Mouse (Mus musculus) liver, adult 2 months (tissue): ENCODE results near the gene Nek6. TPM values are rescaled to one million over a fixed set of nuclear protein-coding genes. Genes with fewer than 3 reads are reported as not detected.

Source experiments
- DNase-seq: peaks from one replicate; pipeline ENCODE4 v3.0.0-alpha.2; 2011; ENCODE audit warnings: low read depth, low spot score; ENCODE audit errors: extremely low read depth
- H3K27ac ChIP-seq: fragments of 200-500 bp; replicated peaks from 2 replicates; pipeline ENCODE4 v1.5.1; 2012; ENCODE audit warnings: low read depth, mild to moderate bottlenecking, control low read depth, inconsistent platforms, low read length; ENCODE audit not compliant: insufficient read depth
- H3K27me3 ChIP-seq: fragments of 200-500 bp; 2 replicates; pipeline ENCODE4 v1.6.1; 2012; ENCODE audit warnings: mild to moderate bottlenecking, moderate library complexity, low read length, inconsistent platforms; ENCODE audit not compliant: control insufficient read depth, insufficient read depth
- H3K36me3 ChIP-seq: fragments of 200-500 bp; 2 replicates; pipeline ENCODE4 v1.6.1; 2012; ENCODE audit warnings: low read length, inconsistent platforms; ENCODE audit not compliant: control insufficient read depth, insufficient read depth
- H3K4me1 ChIP-seq: fragments of 200-500 bp; 2 replicates; pipeline ENCODE4 v1.6.1; 2011; ENCODE audit warnings: low read length; ENCODE audit not compliant: control insufficient read depth, insufficient read depth
- H3K4me3 ChIP-seq: fragments of 200-500 bp; 2 replicates; pipeline ENCODE4 v1.5.1; 2011; ENCODE audit warnings: low read depth, mild to moderate bottlenecking, control low read depth, low read length, moderate library complexity; ENCODE audit not compliant: insufficient read depth
- H3K79me2 ChIP-seq: fragments of 200-500 bp; 2 replicates; pipeline ENCODE4 v1.6.1; 2012; ENCODE audit warnings: inconsistent platforms, mild to moderate bottlenecking, low read length, moderate library complexity; ENCODE audit not compliant: control insufficient read depth, insufficient read depth
- H3K9ac ChIP-seq: fragments of 200-500 bp; 2 replicates; pipeline ENCODE4 v1.6.1; 2012; ENCODE audit warnings: low read depth, mild to moderate bottlenecking, control low read depth, inconsistent platforms, low read length
- CTCF ChIP-seq: fragments of 200-500 bp; IDR thresholded peaks from 2 replicates; pipeline ENCODE4 v1.5.1; 2011; ENCODE audit warnings: low read depth, low read length, control low read depth
- POLR2A ChIP-seq: fragments of 200-500 bp; IDR thresholded peaks from 2 replicates; pipeline ENCODE4 v1.6.1; 2011; ENCODE audit warnings: low read length, control low read depth; ENCODE audit not compliant: insufficient read depth; ENCODE audit errors: extremely low read depth
- WGBS: fragments of 180-500 bp; shearing (Covaris S2); methylation state at CpG from one replicate; pipeline ENCODE4 v1.1.7; 2018; 5-methylcytosine and 5-hydroxymethylcytosine counted together
- polyA plus RNA-seq: library from polyadenylated mRNA; depleted of rRNA; stranded (reverse); fragments of >200 nt; gene quantifications from 2 replicates; pipeline ENCODE4 v1.2.3, GENCODE M21; 2012
- total RNA-seq: library from RNA; depleted of rRNA; stranded (reverse); fragments of >200 nt; gene quantifications from 2 replicates; pipeline ENCODE4 v1.2.3, GENCODE M21; 2014

The Nek6 gene
- total and polyA plus RNA-seq, 2 experiments, result 13.6 to 58.8 TPM

- Histone ChIP-seq H3K27me3 (no peaks in the 10 kb centered on the region), H3K4me3 (no peak overlapping the region), H3K79me2 (peaks cover 43% of the 10 kb centered on the region), H3K9ac (no peak overlapping the region), H3K36me3 (no peaks in the 10 kb centered on the region), H3K27ac (peak overlapping the region; percentile 50; the same call in 1 of the 2 replicates), H3K4me1 (peaks cover 64% of the 10 kb centered on the region)
- TF ChIP-seq POLR2A (no peak), CTCF (no peak)
- WGBS, result 30% methylated on average over 14 of the region's 14 CpGs
- DNase-seq, result peak; percentile 59
Measured at GRCm38 (mm10) chr2:38529582-38530152, 18.2 kb downstream of the Nek6 start.

DNA sequence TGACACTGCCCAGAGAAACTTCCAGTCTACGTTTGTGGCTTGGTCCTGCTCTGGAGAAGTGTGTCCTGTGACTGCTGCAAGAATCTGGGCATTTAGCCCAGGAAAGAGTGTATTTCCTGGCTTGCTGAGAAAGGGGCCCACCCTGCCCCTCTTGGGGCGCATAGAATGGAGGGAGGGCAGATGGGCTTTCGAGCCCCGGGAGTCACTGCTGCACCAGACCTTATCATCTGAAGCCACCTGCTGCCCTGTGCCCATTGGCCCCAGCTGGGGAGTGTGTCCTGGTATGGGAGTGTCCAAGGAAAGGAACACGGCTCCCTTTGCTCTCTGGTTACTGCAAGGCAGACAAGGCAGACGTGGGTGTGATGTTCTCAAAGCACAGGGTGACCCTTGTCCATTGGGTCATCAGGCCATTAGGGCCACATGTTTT, 19.5 kb downstream of the Nek6 start:
- H3K36me3 ChIP-seq, result no peaks in the 10 kb centered on the region
- no peak overlapping the region for H3K9ac ChIP-seq
- no peak for TF ChIP-seq POLR2A
- TF ChIP-seq CTCF, result no peak
- peak; percentile 87 for DNase-seq
- H3K4me1 ChIP-seq, result peaks cover 65% of the 10 kb centered on the region
- peak overlapping the region; percentile 50 for H3K27ac ChIP-seq
- H3K79me2 ChIP-seq, result peaks cover 40% of the 10 kb centered on the region
- no peak overlapping the region for H3K4me3 ChIP-seq
- 8% methylated on average over 6 of the region's 6 CpGs for WGBS
- no peaks in the 10 kb centered on the region for H3K27me3 ChIP-seq

GRCm38 (mm10) chr2:38533322-38533721, 21.9 kb downstream of the Nek6 start:
- 20% methylated on average over 6 of the region's 6 CpGs for WGBS
- H3K4me1 ChIP-seq, result peaks cover 66% of the 10 kb centered on the region
- H3K9ac ChIP-seq, result no peak overlapping the region
- H3K4me3 ChIP-seq, result no peak overlapping the region
- no peak for TF ChIP-seq POLR2A
- no peak for TF ChIP-seq CTCF
- no peaks in the 10 kb centered on the region for H3K27me3 ChIP-seq
- peaks cover 41% of the 10 kb centered on the region for H3K79me2 ChIP-seq
- peak overlapping the region; percentile 79 for H3K27ac ChIP-seq
- no peak for DNase-seq
- H3K36me3 ChIP-seq, result no peaks in the 10 kb centered on the region

DNA sequence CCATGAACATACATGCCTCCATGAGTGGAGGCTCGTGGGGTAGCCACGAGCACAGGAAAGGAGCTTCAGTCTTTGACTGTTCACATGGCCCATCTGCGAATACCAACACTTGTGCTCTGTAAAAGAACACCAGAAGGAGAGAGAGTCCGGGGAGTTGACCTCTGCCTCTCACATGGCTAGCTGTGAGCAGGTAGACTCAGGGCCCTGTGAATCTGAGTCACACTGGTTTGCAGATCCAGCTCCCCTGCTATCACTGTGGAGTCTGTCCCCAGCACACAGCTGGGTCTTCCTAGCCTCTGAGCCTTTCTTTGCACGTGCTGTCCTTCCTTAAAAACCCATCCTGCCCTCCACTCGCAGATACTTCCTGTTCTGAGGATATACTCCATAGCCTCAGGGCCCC, 22.3 kb downstream of the Nek6 start:
- H3K79me2 ChIP-seq, result peaks cover 43% of the 10 kb centered on the region
- peak overlapping the region; percentile 79 for H3K27ac ChIP-seq
- WGBS, result 46% methylated on average over 6 of the region's 6 CpGs
- H3K36me3 ChIP-seq, result no peaks in the 10 kb centered on the region
- DNase-seq, result peak; percentile 50
- H3K4me3 ChIP-seq, result no peak overlapping the region
- no peaks in the 10 kb centered on the region for H3K27me3 ChIP-seq
- TF ChIP-seq POLR2A (no peak), CTCF (no peak)
- 0 out of 2 replicates have a peak overlapping the region, but pooled peaks have one; percentile 25 for H3K9ac ChIP-seq
- H3K4me1 ChIP-seq, result peaks cover 64% of the 10 kb centered on the region

- TF ChIP-seq CTCF, result no peak
- no peak for TF ChIP-seq POLR2A
- H3K79me2 ChIP-seq, result peaks cover 43% of the 10 kb centered on the region
- whole genome bisulfite sequencing, result 37% methylated on average over 5 of the region's 5 CpGs
Measured at GRCm38 (mm10) chr2:38534241-38534940, 22.9 kb downstream of the Nek6 start.

DNA sequence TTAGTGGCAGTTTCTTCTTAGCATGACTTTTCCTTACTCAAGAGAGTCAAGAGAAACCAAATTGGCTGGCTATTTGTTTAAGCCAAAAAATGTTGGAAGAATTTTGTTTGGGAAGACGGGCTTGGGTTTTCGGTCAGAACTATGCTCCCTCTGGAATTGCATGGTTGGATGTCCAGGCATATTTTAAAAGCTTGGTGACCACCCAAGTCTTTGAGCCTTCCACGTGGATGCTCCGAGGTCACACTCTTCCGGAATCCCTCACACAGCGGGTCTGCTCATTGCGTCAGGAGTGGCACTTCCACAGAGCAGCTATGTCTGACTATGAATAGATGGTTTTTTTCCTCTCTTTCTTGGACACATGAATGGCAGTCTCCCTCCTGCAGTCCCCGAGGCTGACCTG, 23.6 kb downstream of the Nek6 start:
- Histone ChIP-seq H3K9ac (no peak overlapping the region), H3K27me3 (no peaks in the 10 kb centered on the region), H3K27ac (peak overlapping the region; percentile 53; the same call in 1 of the 2 replicates), H3K36me3 (no peaks in the 10 kb centered on the region), H3K79me2 (peaks cover 49% of the 10 kb centered on the region), H3K4me3 (no peak overlapping the region), H3K4me1 (peaks cover 58% of the 10 kb centered on the region)
- no peak for DNase-seq
- 81% methylated on average over 8 of the region's 8 CpGs for WGBS
- TF ChIP-seq POLR2A (no peak), CTCF (no peak)

More at GRCm38 (mm10) chr2:38534241-38534940, 22.9 kb downstream of the Nek6 start:
- Histone ChIP-seq H3K4me1 (peaks cover 60% of the 10 kb centered on the region), H3K27me3 (no peaks in the 10 kb centered on the region), H3K36me3 (no peaks in the 10 kb centered on the region), H3K9ac (no peak overlapping the region), H3K4me3 (no peak overlapping the region), H3K27ac (peak overlapping the region; percentile 79)
- peak; percentile 74 for DNase-seq
